Mouse (Mus musculus) embryonic facial prominence, embryonic 13.5 days (tissue): Measurements from ENCODE around the gene BC048562. TPM values are rescaled to one million over a fixed set of nuclear protein-coding genes. Genes with fewer than 3 reads are reported as not detected.
A peak's percentile ranks its signal among the peaks of the same experiment; 100 is the strongest.

Experiments used
- ATAC-seq: fragments of 200-750 bp; cut with Nextera tagmentation; 2 replicates; pipeline ENCODE4 v1.8.0; 2017; ENCODE audit warnings: low read depth; ENCODE audit not compliant: insufficient number of reproducible peaks, insufficient read depth, low FRiP score, low TSS enrichment
- H3K27ac ChIP-seq: fragments of 300-500 bp; sonication (generic); 2 replicates; pipeline ENCODE4 v1.5.1; 2015; ENCODE audit warnings: moderate library complexity, mild to moderate bottlenecking, inconsistent platforms
- H3K27me3 ChIP-seq: fragments of 300-500 bp; sonication (generic); 2 replicates; pipeline ENCODE4 v1.6.1; 2015; ENCODE audit warnings: mild to moderate bottlenecking, inconsistent platforms
- H3K36me3 ChIP-seq: fragments of 300-500 bp; sonication (generic); 2 replicates; pipeline ENCODE4 v1.6.1; 2015; ENCODE audit warnings: mild to moderate bottlenecking, inconsistent platforms
- H3K4me1 ChIP-seq: fragments of 300-500 bp; sonication (generic); 2 replicates; pipeline ENCODE4 v1.6.1; 2015; ENCODE audit warnings: inconsistent platforms
- H3K4me2 ChIP-seq: fragments of 300-500 bp; sonication (generic); 2 replicates; pipeline ENCODE4 v1.6.1; 2015; ENCODE audit warnings: moderate library complexity, mild to moderate bottlenecking, inconsistent platforms
- H3K4me3 ChIP-seq: fragments of 300-500 bp; sonication (generic); 2 replicates; pipeline ENCODE4 v1.5.1; 2015; ENCODE audit warnings: mild to moderate bottlenecking, inconsistent platforms
- H3K9ac ChIP-seq: fragments of 300-500 bp; sonication (generic); 2 replicates; pipeline ENCODE4 v1.6.1; 2015; ENCODE audit warnings: mild to moderate bottlenecking, inconsistent platforms
- H3K9me3 ChIP-seq: fragments of 300-500 bp; sonication (generic); 2 replicates; pipeline ENCODE4 v1.6.1; 2016; ENCODE audit warnings: inconsistent platforms
- WGBS: fragments of 180-500 bp; shearing (Covaris S2); methylation state at CpG from one replicate; pipeline ENCODE4 v1.1.7; 2015; ENCODE audit warnings: mixed read lengths; 5-methylcytosine and 5-hydroxymethylcytosine counted together
- polyA plus RNA-seq: library from polyadenylated mRNA; unstranded; fragments of >200 nt; fragmentation: Nextera tagmentation; extraction: Ambion mirVana; gene quantifications from 2 replicates; pipeline ENCODE4 v1.2.1, GENCODE M21; 2015

BC048562 gene
- polyA plus RNA-seq, 1 experiment from 2014 or later: not detected

- Histone ChIP-seq H3K27me3 (no peaks in the 10 kb centered on the region), H3K36me3 (no peaks in the 10 kb centered on the region), H3K4me1 (no peaks in the 10 kb centered on the region), H3K27ac (no peak overlapping the region), H3K9ac (no peak overlapping the region), H3K4me3 (no peak overlapping the region), H3K4me2 (no peak overlapping the region), H3K9me3 (no peaks in the 10 kb centered on the region)
- no peak for ATAC-seq
- 72% methylated on average over 9 of the region's 9 CpGs for WGBS
Measured at GRCm38 (mm10) chr9:108411381-108411942, 24.8 kb upstream of the BC048562 start.

GRCm38 (mm10) chr9:108412221-108412620 lies 24.1 kb upstream of the BC048562 start:
- WGBS: 77% methylated on average over 1 of the region's 1 CpGs
- ATAC-seq: no peak
- Histone ChIP-seq H3K4me1 (no peaks in the 10 kb centered on the region), H3K4me2 (no peak overlapping the region), H3K27me3 (no peaks in the 10 kb centered on the region), H3K36me3 (no peaks in the 10 kb centered on the region), H3K9me3 (no peaks in the 10 kb centered on the region), H3K4me3 (no peak overlapping the region), H3K9ac (no peak overlapping the region), H3K27ac (no peak overlapping the region)

GRCm38 (mm10) chr9:108428384-108428783 lies 7.9 kb upstream of the BC048562 start, which contains the start of gene Ccdc36:
Gene Ccdc36 (minus strand): TSS chr9:108428484.
- no peaks in the 10 kb centered on the region for H3K27me3 ChIP-seq
- H3K9ac ChIP-seq: no peak within 1 kb of the TSS
- no peak within 1 kb of the TSS for H3K27ac ChIP-seq
- no peaks in the 10 kb centered on the region for H3K9me3 ChIP-seq
- no peak for ATAC-seq
- H3K4me1 ChIP-seq: no peaks in the 10 kb centered on the region
- H3K4me3 ChIP-seq: no peak within 1 kb of the TSS
- H3K4me2 ChIP-seq: no peak within 1 kb of the TSS
- H3K36me3 ChIP-seq: no peaks in the 10 kb centered on the region

GRCm38 (mm10) chr9:108431431-108432067 lies 4.7 kb upstream of the BC048562 start:
- ATAC-seq: no peak
- no peak overlapping the region for H3K27ac ChIP-seq
- peak overlapping the region; percentile 25 for H3K4me3 ChIP-seq
- peak overlapping the region; percentile 52 for H3K4me2 ChIP-seq
- H3K4me1 ChIP-seq: no peaks in the 10 kb centered on the region
- H3K36me3 ChIP-seq: no peaks in the 10 kb centered on the region
- H3K9me3 ChIP-seq: no peaks in the 10 kb centered on the region
- H3K9ac ChIP-seq: 0 out of 2 replicates have a peak overlapping the region, but pooled peaks have one; percentile 7
- 47% methylated on average over 32 of the region's 32 CpGs for WGBS
- H3K27me3 ChIP-seq: no peaks in the 10 kb centered on the region

- Histone ChIP-seq H3K9me3 (no peaks in the 10 kb centered on the region), H3K4me3 (no peak overlapping the region), H3K27me3 (no peaks in the 10 kb centered on the region), H3K27ac (peak overlapping the region; percentile 63), H3K4me1 (peaks cover 9% of the 10 kb centered on the region; the same call in 1 of the 2 replicates), H3K36me3 (no peaks in the 10 kb centered on the region), H3K9ac (no peak overlapping the region), H3K4me2 (no peak overlapping the region)
- 65% methylated on average over 6 of the region's 6 CpGs for WGBS
- ATAC-seq: no peak
Measured at GRCm38 (mm10) chr9:108439176-108439575, 2.9 kb downstream of the BC048562 start.

GRCm38 (mm10) chr9:108440485-108440884 lies 4.2 kb downstream of the BC048562 start:
- Histone ChIP-seq H3K9ac (no peak overlapping the region), H3K27ac (no peak overlapping the region), H3K36me3 (no peaks in the 10 kb centered on the region), H3K4me2 (no peak overlapping the region), H3K9me3 (no peaks in the 10 kb centered on the region), H3K27me3 (no peaks in the 10 kb centered on the region), H3K4me3 (no peak overlapping the region), H3K4me1 (peaks cover 9% of the 10 kb centered on the region; the same call in 1 of the 2 replicates)
- WGBS: 77% methylated on average over 5 of the region's 5 CpGs
- no peak for ATAC-seq

GRCm38 (mm10) chr9:108441236-108441919 lies 5.1 kb downstream of the BC048562 start:
- no peak overlapping the region for H3K4me3 ChIP-seq
- no peaks in the 10 kb centered on the region for H3K27me3 ChIP-seq
- H3K9ac ChIP-seq: no peak overlapping the region
- H3K36me3 ChIP-seq: no peaks in the 10 kb centered on the region
- H3K27ac ChIP-seq: no peak overlapping the region
- no peak overlapping the region for H3K4me2 ChIP-seq
- H3K9me3 ChIP-seq: no peaks in the 10 kb centered on the region
- 78% methylated on average over 11 of the region's 11 CpGs for WGBS
- no peak for ATAC-seq
- peaks cover 9% of the 10 kb centered on the region; the same call in 1 of the 2 replicates for H3K4me1 ChIP-seq

GRCm38 (mm10) chr9:108445125-108445524 lies 8.8 kb downstream of the BC048562 start:
- ATAC-seq: no peak
- Histone ChIP-seq H3K27me3 (no peaks in the 10 kb centered on the region), H3K27ac (no peak overlapping the region), H3K9ac (no peak overlapping the region), H3K4me3 (no peak overlapping the region), H3K4me2 (no peak overlapping the region), H3K36me3 (peaks cover 24% of the 10 kb centered on the region), H3K4me1 (peaks cover 17% of the 10 kb centered on the region), H3K9me3 (no peaks in the 10 kb centered on the region)
- 56% methylated on average over 9 of the region's 9 CpGs for WGBS

- Histone ChIP-seq H3K4me1 (peaks cover 51% of the 10 kb centered on the region), H3K27ac (peak overlapping the region; percentile 86), H3K9me3 (no peaks in the 10 kb centered on the region), H3K27me3 (no peaks in the 10 kb centered on the region), H3K4me3 (peak overlapping the region; percentile 62; the same call in 1 of the 2 replicates), H3K36me3 (peaks cover 27% of the 10 kb centered on the region), H3K4me2 (peak overlapping the region; percentile 80), H3K9ac (peak overlapping the region; percentile 57)
- 40% methylated on average over 4 of the region's 4 CpGs for WGBS
- ATAC-seq: 0 out of 2 replicates have a peak, but pooled peaks have one; percentile 22
Measured at GRCm38 (mm10) chr9:108449860-108450259, 13.6 kb downstream of the BC048562 start.

GRCm38 (mm10) chr9:108450292-108451169 lies 14.2 kb downstream of the BC048562 start:
- H3K27ac ChIP-seq: peak overlapping the region; percentile 86
- H3K9ac ChIP-seq: peak overlapping the region; percentile 41
- peaks cover 51% of the 10 kb centered on the region for H3K4me1 ChIP-seq
- peak overlapping the region; percentile 80 for H3K4me2 ChIP-seq
- no peaks in the 10 kb centered on the region for H3K9me3 ChIP-seq
- 67% methylated on average over 21 of the region's 21 CpGs for WGBS
- H3K4me3 ChIP-seq: peak overlapping the region; percentile 62
- H3K36me3 ChIP-seq: peaks cover 28% of the 10 kb centered on the region
- no peaks in the 10 kb centered on the region for H3K27me3 ChIP-seq
- ATAC-seq: 0 out of 2 replicates have a peak, but pooled peaks have one; percentile 5

- Histone ChIP-seq H3K9me3 (no peaks in the 10 kb centered on the region), H3K4me3 (peak overlapping the region; percentile 62), H3K4me2 (peak overlapping the region; percentile 80), H3K27me3 (no peaks in the 10 kb centered on the region), H3K36me3 (peaks cover 28% of the 10 kb centered on the region), H3K27ac (peak overlapping the region; percentile 86), H3K4me1 (peaks cover 51% of the 10 kb centered on the region), H3K9ac (peak overlapping the region; percentile 76)
- ATAC-seq: no peak
- 85% methylated on average over 6 of the region's 6 CpGs for WGBS
Measured at GRCm38 (mm10) chr9:108451170-108451493, 14.8 kb downstream of the BC048562 start.
